Mouse (Mus musculus) megakaryocyte-erythroid progenitor cell, adult 5-6 weeks (primary cell): ENCODE measurements around the gene Leng9. TPM values are rescaled to one million over a fixed set of nuclear protein-coding genes. Genes with fewer than 3 reads are reported as not detected.

Experiments
- total RNA-seq, 2 experiments: library from RNA; stranded (forward) in 1 of 2; stranded (reverse) in 1 of 2; fragments of 200-1000, 215-1000 nt in 1 of 2; fragments of >200 nt in 1 of 2; fragmentation: Nextera tagmentation in 1 of 2; gene quantifications; 2 replicates each; pipeline ENCODE4 v1.2.3; 2014 to 2017

Leng9 gene
- total RNA-seq, 2 experiments from 2014 or later: 3.2 TPM; not detected in 1

Other genes starting within 250 kb of the Leng9 start
- gene Lilra6, start 234.9 kb downstream of the Leng9 start, total RNA-seq (2014; fragmentation: Nextera tagmentation): 0.47 TPM in 1 of 2 replicates, not detected in the other
- gene Lilra6, start 234.9 kb downstream of the Leng9 start, total RNA-seq (2017): not detected in 2 replicates
- 10.6 and 13.4 TPM in 2 replicates for gene Lair1, start 87.2 kb downstream of the Leng9 start, total RNA-seq (2014; fragmentation: Nextera tagmentation)
- 7.2 and 22.0 TPM in 2 replicates for gene Lair1, start 87.2 kb downstream of the Leng9 start, total RNA-seq (2017)
- gene Ttyh1, start 31.0 kb downstream of the Leng9 start, total RNA-seq (2014; fragmentation: Nextera tagmentation): not detected in 2 replicates
- gene Ttyh1, start 31.0 kb downstream of the Leng9 start, total RNA-seq (2017): not detected in 2 replicates
- gene Leng8, start 13.3 kb downstream of the Leng9 start, total RNA-seq (2014; fragmentation: Nextera tagmentation): 102 and 142 TPM in 2 replicates
- gene Leng8, start 13.3 kb downstream of the Leng9 start, total RNA-seq (2017): 21.7 and 26.6 TPM in 2 replicates
- gene Cdc42ep5, start 14.5 kb upstream of the Leng9 start, total RNA-seq (2014; fragmentation: Nextera tagmentation): not detected in 2 replicates
- gene Cdc42ep5, start 14.5 kb upstream of the Leng9 start, total RNA-seq (2017): not detected in 2 replicates
- not detected in 2 replicates for gene Lilra5, start 87.4 kb upstream of the Leng9 start, total RNA-seq (2014; fragmentation: Nextera tagmentation)
- gene Lilra5, start 87.4 kb upstream of the Leng9 start, total RNA-seq (2017): not detected in 2 replicates
- gene Ncr1, start 187.3 kb upstream of the Leng9 start, total RNA-seq (2014; fragmentation: Nextera tagmentation): 6.5 TPM in 1 of 2 replicates, not detected in the other
- 1.6 and 30.8 TPM in 2 replicates for gene Ncr1, start 187.3 kb upstream of the Leng9 start, total RNA-seq (2017)
- not detected in 2 replicates for gene Gp6, start 247.4 kb upstream of the Leng9 start, total RNA-seq (2014; fragmentation: Nextera tagmentation)
- gene Gp6, start 247.4 kb upstream of the Leng9 start, total RNA-seq (2017): 0.28 and 0.57 TPM in 2 replicates